Mouse (Mus musculus) myocyte (in vitro differentiated cells): ENCODE measurements at regions not wholly inside any gene's neighbourhood (a gene's known extent, or its start where the extent isn't known, plus 50 kb on each side); places are given as distances from the start of the nearest gene placed in this dataset.

Experiments
- CEBPB ChIP-seq: IDR thresholded peaks from 2 replicates; pipeline ENCODE4 v1.6.1; 2011; ENCODE audit warnings: mild to moderate bottlenecking, moderate library complexity; ENCODE audit not compliant: poor library complexity, insufficient read depth, severe bottlenecking
- E2F4 ChIP-seq: IDR thresholded peaks from one replicate; pipeline ENCODE4 v1.6.1; 2011; ENCODE audit warnings: mild to moderate bottlenecking, control low read depth, moderate library complexity; ENCODE audit not compliant: insufficient read depth
- MAX ChIP-seq: IDR thresholded peaks from one replicate; pipeline ENCODE4 v1.6.1; 2011; ENCODE audit warnings: low read depth, mild to moderate bottlenecking, control low read depth
- MYOD1 ChIP-seq, 3 experiments: IDR thresholded peaks; one replicate each; pipeline ENCODE4 v1.6.1; 2011; ENCODE audit warnings: control low read depth in 2 of 3, low read depth in 2 of 3, mild to moderate bottlenecking in 2 of 3, moderate library complexity in 1 of 3; ENCODE audit not compliant: insufficient read length in 2 of 3, control insufficient read depth in 1 of 3
- MYOG ChIP-seq, 3 experiments: IDR thresholded peaks; one replicate each; pipeline ENCODE4 v1.6.1; 2011; ENCODE audit warnings: control low read depth in 2 of 3, low read depth in 2 of 3, mild to moderate bottlenecking in 2 of 3; ENCODE audit not compliant: insufficient read length in 2 of 3, control insufficient read depth in 1 of 3, insufficient read depth in 1 of 3
- POLR2A ChIP-seq: IDR thresholded peaks from one replicate; pipeline ENCODE4 v1.6.1; 2011; ENCODE audit warnings: low read depth, mild to moderate bottlenecking, control low read depth, moderate library complexity; ENCODE audit not compliant: insufficient read length
- POLR2AphosphoS2 ChIP-seq: IDR thresholded peaks from one replicate; pipeline ENCODE4 v1.6.1; 2011; ENCODE audit warnings: low read depth, control low read depth; ENCODE audit not compliant: insufficient read length
- REST ChIP-seq: IDR thresholded peaks from one replicate; pipeline ENCODE4 v1.6.1; 2011; ENCODE audit warnings: mild to moderate bottlenecking, control low read depth, moderate library complexity; ENCODE audit not compliant: insufficient read depth, insufficient read length
- TCF12 ChIP-seq: IDR thresholded peaks from one replicate; pipeline ENCODE4 v1.6.1; 2011; ENCODE audit warnings: mild to moderate bottlenecking, control low read depth; ENCODE audit not compliant: poor library complexity, insufficient read depth, severe bottlenecking
- TCF3 ChIP-seq: IDR thresholded peaks from one replicate; pipeline ENCODE4 v1.6.1; 2011; ENCODE audit warnings: low read depth, control low read depth; ENCODE audit not compliant: insufficient read length
- USF1 ChIP-seq: IDR thresholded peaks from one replicate; pipeline ENCODE4 v1.6.1; 2011; ENCODE audit warnings: low read depth, mild to moderate bottlenecking, control low read depth, moderate library complexity

GRCm38 (mm10) chr10:119146342-119146741, 93.5 kb downstream of the Cand1 start:
- no peak for TF ChIP-seq MYOD1 (IDR thresholded peaks at IDR 0.05; ENCODE audit: control insufficient read depth in 1 of 3, insufficient read length in 2 of 3, low read depth in 2 of 3)
- TF ChIP-seq MYOG (IDR thresholded peaks at IDR 0.05; ENCODE audit: control insufficient read depth in 1 of 3, insufficient read depth in 1 of 3, insufficient read length in 2 of 3, low read depth in 2 of 3), result no peak
- TF ChIP-seq POLR2A, result no peak
- no peak for TF ChIP-seq MAX
- TF ChIP-seq TCF12, result no peak
- TF ChIP-seq E2F4, result no peak
- TF ChIP-seq USF1, result no peak
- no peak for TF ChIP-seq CEBPB
- no peak for TF ChIP-seq TCF3
- TF ChIP-seq POLR2AphosphoS2, result no peak
- no peak for TF ChIP-seq REST
